Mouse (Mus musculus) neural tube, embryonic 15.5 days (tissue): ENCODE data around the gene Gusb. TPM values are rescaled to one million over a fixed set of nuclear protein-coding genes. Genes with fewer than 3 reads are reported as not detected.

Experiments used
- polyA plus RNA-seq: library from polyadenylated mRNA; unstranded; fragments of >200 nt; fragmentation: Nextera tagmentation; extraction: Ambion mirVana; gene quantifications from 2 replicates; pipeline ENCODE4 v1.2.1, GENCODE M21; 2015

Gusb gene
- polyA plus RNA-seq, 1 experiment from 2014 or later, result 37.8 TPM

Other genes starting within 250 kb of the Gusb start
- 33.9 and 35.0 TPM in 2 replicates for gene Psph, start 215.6 kb downstream of the Gusb start, polyA plus RNA-seq
- 28.0 and 32.4 TPM in 2 replicates for gene Sumf2, start 156.1 kb downstream of the Gusb start, polyA plus RNA-seq
- gene Chchd2, start 115.6 kb downstream of the Gusb start, polyA plus RNA-seq, result 743 and 777 TPM in 2 replicates
- gene Zbed5, start 107.3 kb downstream of the Gusb start, polyA plus RNA-seq, result 11.1 and 13.0 TPM in 2 replicates
- gene Phkg1, start 104.5 kb downstream of the Gusb start, polyA plus RNA-seq, result 0.95 and 1.3 TPM in 2 replicates
- 2.6 and 4.3 TPM in 2 replicates for gene Nupr1l, start 94.5 kb downstream of the Gusb start, polyA plus RNA-seq
- 28.9 and 30.5 TPM in 2 replicates for gene Vkorc1l1, start 61.1 kb downstream of the Gusb start, polyA plus RNA-seq
- 38.7 and 46.2 TPM in 2 replicates for gene Asl, start 26.2 kb upstream of the Gusb start, polyA plus RNA-seq
- 73.4 and 80.4 TPM in 2 replicates for gene Crcp, start 26.2 kb upstream of the Gusb start, polyA plus RNA-seq
- 58.8 and 59.2 TPM in 2 replicates for gene Tpst1, start 70.3 kb upstream of the Gusb start, polyA plus RNA-seq
- 14.9 and 16.4 TPM in 2 replicates for gene Kctd7, start 141.8 kb upstream of the Gusb start, polyA plus RNA-seq
- gene Rabgef1, start 168.7 kb upstream of the Gusb start, polyA plus RNA-seq, result 38.9 and 42.0 TPM in 2 replicates
- 24.7 and 27.5 TPM in 2 replicates for gene Tmem248, start 214.0 kb upstream of the Gusb start, polyA plus RNA-seq